Mouse (Mus musculus) neutrophil, adult 5-6 weeks (primary cell): ENCODE results near the gene Cmas. TPM values are rescaled to one million over a fixed set of nuclear protein-coding genes. Genes with fewer than 3 reads are reported as not detected.

ENCODE experiments used
- ATAC-seq: fragments of 151-379, 151-347 bp; 2 replicates; pipeline ENCODE4 v1.8.0; 2017; ENCODE audit warnings: mild to moderate bottlenecking, moderate TSS enrichment; ENCODE audit not compliant: insufficient number of reproducible peaks, poor library complexity, low FRiP score, severe bottlenecking; ENCODE audit errors: extremely low read depth
- total RNA-seq: library from RNA; stranded (forward); fragments of 200-1000 nt; gene quantifications from 2 replicates; pipeline ENCODE4 v1.2.3, GENCODE M21; 2017

Cmas gene
- total RNA-seq, 1 experiment from 2014 or later: 38.9 TPM

DNA sequence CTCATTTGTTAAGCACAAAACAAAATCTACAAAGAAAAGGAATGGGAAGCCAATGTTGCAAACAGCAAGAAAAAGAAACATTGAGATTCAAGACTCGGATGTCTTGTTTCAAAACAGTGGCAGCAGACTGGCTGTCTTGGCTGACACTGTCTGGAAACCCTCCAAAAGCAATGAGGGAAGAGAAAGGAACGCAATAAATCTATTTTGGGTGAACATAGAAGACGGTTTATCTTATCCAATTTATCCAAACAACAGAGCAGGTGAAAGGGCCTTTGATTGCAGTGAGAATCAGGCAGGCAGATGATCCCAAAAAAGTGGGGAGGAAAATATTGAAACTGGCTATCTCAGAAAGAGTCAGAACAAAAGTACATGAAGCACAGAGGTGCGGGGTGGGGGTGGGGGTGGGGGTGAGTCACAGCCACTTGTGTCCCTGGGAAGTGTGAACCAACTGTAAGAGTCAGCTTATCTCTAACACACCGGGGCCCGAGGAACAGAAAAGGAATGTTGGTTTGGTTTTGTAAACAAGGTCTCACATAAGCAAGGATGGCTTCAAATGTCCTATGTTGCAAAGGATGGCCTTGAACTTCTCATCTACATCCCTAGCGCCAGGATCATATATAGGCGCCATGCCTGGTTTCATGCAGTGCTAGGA is 8.3 kb upstream of the Cmas start:
- no peak for ATAC-seq

- no peak for ATAC-seq
Measured at GRCm38 (mm10) chr6:142751365-142751764, 5.1 kb upstream of the Cmas start.

- ATAC-seq: no peak
Measured at GRCm38 (mm10) chr6:142752331-142753246, 3.9 kb upstream of the Cmas start.

GRCm38 (mm10) chr6:142757334-142757965 is 964 bp downstream of the Cmas start:
- ATAC-seq: 0 out of 2 replicates have a peak, but pooled peaks have one; percentile 21

DNA sequence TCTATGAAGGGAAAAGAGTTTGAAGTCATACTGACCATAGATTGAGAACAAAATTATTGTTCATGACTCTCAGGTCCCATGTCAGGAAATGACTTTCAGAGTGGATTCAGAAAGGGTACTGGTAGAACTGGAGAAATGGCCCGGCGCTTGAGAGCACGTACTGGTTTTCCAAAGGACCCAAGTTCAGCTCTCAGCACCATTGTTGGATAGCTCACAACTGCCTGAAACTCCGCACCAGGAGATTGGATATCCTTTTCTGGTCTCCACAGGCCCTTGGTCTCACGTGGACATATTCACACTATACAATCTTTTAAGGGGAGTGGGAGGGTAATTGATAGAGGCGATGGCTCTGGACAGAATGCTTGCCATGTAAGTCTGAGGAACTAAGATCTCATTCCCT is 1.5 kb downstream of the Cmas start:
- ATAC-seq: no peak

DNA sequence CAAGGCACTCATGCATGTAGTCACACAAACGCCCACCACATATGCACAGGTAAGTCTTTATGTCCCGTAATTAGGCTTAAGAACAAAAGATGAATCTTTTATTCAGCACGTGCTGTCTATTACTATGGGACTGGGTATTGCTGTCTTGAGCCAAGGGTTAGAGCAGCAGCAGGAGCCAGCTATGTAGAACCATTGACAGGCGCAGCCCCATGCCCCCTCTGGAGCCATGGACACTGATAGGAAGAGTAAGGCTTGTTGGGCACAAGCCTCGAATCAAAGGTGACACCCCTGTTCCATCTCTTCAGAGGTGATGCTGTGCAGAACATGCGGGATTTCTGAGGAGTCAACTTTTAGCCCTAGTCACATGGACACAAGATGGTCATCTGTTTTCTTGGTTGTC is 2.1 kb downstream of the Cmas start:
- ATAC-seq: no peak

DNA sequence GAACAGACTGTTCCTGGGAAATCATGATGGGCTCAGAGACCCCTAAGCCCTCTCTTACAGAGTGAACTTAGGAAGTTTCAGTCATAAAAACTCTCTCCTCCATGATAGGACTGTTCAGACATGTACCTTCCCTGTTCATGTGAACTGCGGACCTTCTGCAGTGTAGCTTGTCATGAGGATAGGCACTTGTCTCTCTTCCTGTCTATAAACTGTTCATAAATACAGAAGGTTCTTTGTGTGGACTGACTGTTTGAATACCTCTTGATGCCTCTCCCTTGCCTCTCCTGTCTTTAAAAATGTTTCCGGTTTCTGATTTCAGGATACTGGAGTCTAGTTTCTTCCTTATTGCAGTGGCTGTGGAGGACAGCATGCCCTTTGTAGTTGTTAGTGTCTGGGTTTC is 3.1 kb downstream of the Cmas start:
- ATAC-seq: no peak

GRCm38 (mm10) chr6:142764933-142765332 is 8.4 kb downstream of the Cmas start:
- no peak for ATAC-seq

DNA sequence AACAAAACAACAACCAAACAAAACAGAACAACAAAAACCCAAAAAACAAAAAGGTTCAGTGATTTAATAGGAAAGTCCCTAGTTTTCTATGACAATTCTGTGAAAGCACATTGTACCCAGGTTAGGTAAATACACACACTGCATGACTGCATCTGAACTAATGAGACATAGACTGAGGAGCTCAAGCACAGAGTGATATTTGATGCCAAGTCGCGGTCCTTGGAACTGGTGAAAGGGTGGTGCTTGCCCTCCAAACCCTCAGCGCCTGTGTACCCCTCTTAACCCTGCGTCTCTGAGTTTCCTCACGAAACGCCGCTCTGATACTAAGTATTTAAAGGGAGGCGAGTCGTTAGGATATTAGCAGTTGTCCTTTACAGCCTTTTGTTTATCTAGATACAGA is 10.8 kb downstream of the Cmas start:
- ATAC-seq: no peak

DNA sequence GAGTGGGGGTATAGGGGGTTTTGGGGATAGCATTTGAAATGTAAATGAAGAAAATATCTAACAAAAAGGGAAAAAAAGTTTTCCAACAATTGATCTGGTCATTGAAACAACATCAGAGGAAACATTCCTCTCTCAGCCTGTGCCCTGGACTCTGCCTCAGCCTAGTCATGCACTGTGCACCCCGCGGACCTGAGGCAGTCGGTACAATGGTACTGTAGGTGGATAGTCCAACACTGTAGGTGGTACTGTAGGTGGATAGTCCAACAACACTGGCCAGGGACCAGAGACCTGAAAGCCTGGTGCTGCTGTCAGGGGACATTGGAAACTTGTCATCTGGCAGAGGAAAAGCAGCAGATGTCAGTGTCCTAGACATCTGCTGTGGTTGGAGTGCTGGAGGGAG is 13.4 kb downstream of the Cmas start:
- ATAC-seq: no peak

- no peak for ATAC-seq
Measured at GRCm38 (mm10) chr6:142771643-142772042, 15.2 kb downstream of the Cmas start.

DNA sequence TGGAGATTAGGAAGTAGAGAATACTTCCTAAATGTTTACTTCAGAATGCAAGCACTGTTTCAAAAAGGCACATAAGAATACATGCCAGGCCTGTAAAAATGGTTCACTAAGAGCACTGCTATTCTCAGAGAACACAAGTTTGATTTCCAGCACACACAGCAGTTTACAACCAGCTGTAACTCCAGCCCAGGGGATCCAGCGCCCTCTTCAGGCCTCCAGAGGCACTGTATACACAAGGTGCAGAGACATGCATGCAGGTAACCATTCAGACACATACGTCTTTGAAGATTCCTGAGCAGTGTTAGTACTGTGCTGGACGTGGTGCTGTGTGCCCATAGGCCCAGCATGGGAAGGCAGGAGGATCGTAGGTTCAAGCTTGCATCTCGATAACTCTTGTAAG is 17.1 kb downstream of the Cmas start:
- no peak for ATAC-seq

DNA sequence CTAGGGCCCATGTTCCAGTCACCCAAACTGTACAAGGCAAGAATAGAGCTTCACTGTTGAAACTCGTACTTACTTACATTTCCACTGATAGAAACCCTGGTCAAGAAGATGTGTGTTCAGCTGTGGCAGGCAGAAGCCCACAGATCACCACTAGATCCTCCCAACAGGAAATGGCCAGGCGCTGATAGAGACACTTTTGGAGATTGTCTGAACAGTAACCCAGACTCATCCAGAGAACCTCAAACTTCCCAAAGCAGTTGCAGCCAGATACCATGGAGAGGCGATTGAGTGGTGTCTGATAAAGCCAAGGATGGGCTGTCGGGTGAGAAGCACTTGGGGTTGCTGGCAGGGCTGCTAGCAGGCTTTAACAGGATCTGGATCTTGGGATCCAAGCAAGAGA is 20.4 kb downstream of the Cmas start:
- ATAC-seq: no peak

DNA sequence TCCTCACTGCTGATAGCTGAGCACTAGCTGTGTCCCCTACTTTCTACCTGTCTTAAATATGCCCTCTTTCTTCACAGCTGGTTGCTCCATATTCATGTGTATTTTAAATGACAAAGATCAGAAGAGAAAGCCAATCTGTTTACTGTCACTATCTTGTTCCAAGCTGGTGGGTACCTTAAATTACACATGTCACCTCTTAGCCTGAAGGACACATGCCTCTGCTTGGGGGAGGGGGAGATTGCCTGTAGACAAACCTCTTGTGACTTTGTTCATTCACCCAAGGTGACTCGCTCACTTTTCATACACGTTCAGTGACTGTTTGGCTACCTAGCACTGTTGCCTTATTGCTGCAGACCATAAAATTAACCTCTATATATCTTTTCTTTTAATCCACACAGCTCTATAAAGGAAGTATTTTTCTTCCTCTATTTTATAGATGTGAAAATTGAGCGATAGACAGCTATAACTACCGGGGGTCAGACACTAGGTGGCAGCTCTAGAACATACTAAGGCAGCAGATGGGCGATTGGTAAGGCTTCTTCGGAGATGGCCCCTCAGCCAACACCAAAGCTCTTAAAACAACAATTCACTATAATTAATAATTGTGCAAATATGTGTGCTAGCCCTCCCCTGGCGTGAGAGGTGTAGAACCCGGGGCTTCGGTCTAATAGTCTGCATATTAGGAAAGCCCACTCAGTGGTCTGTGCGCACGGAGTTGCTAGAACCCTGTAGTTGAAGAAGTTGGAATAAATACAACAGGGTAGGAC is 22.7 kb downstream of the Cmas start:
- peak; percentile 48; the same call in 1 of the 2 replicates for ATAC-seq

DNA sequence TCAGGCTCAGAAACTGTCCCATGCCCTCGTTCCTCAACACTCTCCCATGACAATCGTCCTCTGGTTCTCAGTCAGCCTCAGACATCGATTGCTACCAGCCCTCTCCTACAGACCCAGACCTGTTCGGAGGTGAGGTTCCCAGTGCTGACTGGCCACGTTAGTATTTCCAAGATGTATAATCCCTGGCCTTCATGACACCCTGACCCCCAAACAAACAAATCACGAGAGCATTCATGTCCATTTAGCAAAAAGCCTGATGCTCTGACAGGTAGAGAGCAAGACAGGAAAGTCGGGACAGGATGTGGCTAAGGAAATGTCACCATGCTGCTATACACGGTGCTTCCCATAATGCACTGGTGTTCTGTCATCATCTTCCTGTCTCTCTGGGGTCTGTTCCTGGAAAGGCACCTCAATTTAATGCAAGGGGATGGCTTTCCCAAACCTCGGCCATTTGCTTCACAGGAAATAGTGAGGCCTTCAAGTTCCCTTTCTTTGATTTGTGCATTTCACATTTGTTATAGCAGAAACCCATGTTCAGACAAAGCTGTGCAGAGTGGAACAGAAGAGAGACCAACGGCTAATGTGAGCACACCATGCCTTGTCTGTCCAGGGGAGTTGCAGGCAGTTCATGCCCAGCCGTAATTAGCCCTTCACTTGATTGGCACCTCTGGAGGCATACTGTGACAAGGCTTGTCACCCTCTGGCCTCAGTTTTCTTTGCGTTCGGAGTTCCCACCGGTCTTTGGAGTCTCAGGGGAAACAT is 23.5 kb downstream of the Cmas start:
- ATAC-seq: 0 out of 2 replicates have a peak, but pooled peaks have one; percentile 30

DNA sequence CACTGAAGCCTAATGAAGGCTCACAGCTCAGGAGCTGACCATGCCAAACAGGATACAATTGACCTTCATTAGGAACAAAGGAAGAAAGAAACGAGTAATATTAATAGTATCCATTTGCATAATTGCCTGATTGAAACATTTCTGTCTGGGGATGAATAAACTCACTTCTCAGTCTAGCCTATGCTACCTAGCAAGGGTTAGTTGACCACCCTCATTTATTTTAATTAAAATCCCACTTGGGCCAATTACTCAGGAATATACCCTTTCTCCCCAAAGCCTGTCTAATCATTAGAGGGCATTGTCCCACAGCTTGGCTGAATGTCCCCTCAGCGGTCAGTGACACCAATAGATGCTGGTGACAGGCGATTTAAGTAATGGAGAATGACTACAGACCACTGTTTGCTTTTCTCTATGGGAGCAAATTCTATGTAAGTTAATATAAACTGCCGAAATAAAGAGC is 24.1 kb downstream of the Cmas start:
- ATAC-seq: no peak

GRCm38 (mm10) chr6:142781286-142781685 is 24.8 kb downstream of the Cmas start:
- ATAC-seq: no peak

DNA sequence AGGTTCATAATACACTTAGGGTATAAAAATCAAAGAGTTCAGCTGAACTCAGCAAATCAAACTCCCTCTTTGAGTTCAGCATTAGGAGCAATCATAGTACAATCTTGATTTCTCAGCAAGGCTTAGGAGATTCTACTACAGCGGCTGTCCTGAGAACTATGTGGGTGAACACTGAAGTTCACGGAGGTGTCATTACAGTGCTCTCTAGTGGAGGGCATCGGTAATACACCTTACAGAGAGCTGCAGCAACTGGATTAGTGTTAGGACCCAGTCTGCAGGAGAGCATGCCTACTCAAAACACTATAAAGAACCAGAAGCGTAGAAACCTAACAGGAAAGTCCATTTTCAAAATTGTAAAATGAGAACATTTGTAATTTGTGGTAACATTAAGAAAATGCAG is 28.9 kb downstream of the Cmas start:
- peak; percentile 87 for ATAC-seq
